Comparison of ENCODE assay signal across 17 mouse cellular contexts in genomic region chr1:19104143-19104857, GRCm38 (mm10). TPM values are rescaled to one million over a fixed set of nuclear protein-coding genes. Genes with fewer than 3 reads are reported as not detected.
DNase-seq lines count a peak whose midpoint lies in the region; ATAC-seq and TF ChIP-seq lines count a peak whose summit lies in the region.
"Had no signal": no experiment of that assay in that cellular context is flagged by ENCODE, and none has a peak within 500 bp of the region (broad histone marks: within the 10 kb centered on the region; RNA-seq: fewer than 3 reads in every experiment).

No protein-coding gene starts in this region.

- intact Hi-C loops in heart, postnatal 14 days (cut with DNase I), result no loop called here

- peaks cover 97% of the 10 kb centered on the region for H3K27me3 ChIP-seq in hindbrain, embryonic 12.5 days
- H3K27me3 ChIP-seq in midbrain, postnatal 0 days (ENCODE audit: insufficient read depth, low read length), result peaks cover 47% of the 10 kb centered on the region

- H3K36me3 ChIP-seq in hindbrain, embryonic 12.5 days, result no peaks in the 10 kb centered on the region
- H3K36me3 ChIP-seq in midbrain, postnatal 0 days (ENCODE audit: insufficient read depth, low read length), result no peaks in the 10 kb centered on the region

- H3K4me3 ChIP-seq in hindbrain, embryonic 12.5 days, result no peak overlapping the region
- peak overlapping the region; percentile 38 for H3K4me3 ChIP-seq in midbrain, postnatal 0 days (ENCODE audit: low read depth, low read length)
- H3K4me3 ChIP-seq: erythroblast, embryonic 14.5 days had no signal

- ATAC-seq in hindbrain, embryonic 12.5 days (ENCODE audit: low FRiP score), result peak; percentile 55
- ATAC-seq in midbrain, postnatal 0 days (ENCODE audit: low FRiP score), result peak; percentile 57
- no peak for ATAC-seq in megakaryocyte progenitor cell, adult 5-6 weeks (replicated peaks; ENCODE audit: poor library complexity)

- no peak overlapping the region for H3K27ac ChIP-seq in hindbrain, embryonic 12.5 days
- peak overlapping the region; percentile 86 for H3K27ac ChIP-seq in midbrain, postnatal 0 days (ENCODE audit: low read depth, low read length)

- peak; percentile 82 for DNase-seq in heart, adult 11 months
- DNase-seq in heart, postnatal 14 days, result no peak
- peak; percentile 51 for DNase-seq in embryo, embryonic 10.5 days (ENCODE audit: low spot score)
- DNase-seq in midbrain, postnatal 0 days (ENCODE audit: low spot score), result no peak
- DNase-seq in testis, postnatal 14 days (ENCODE audit: low spot score), result no peak
- DNase-seq in ovary, postnatal 10 days (ENCODE audit: low spot score), result no peak
- DNase-seq: kidney, postnatal 14 days; lung, embryonic 14.5 days; right cerebral cortex, adult 18-20 months had no signal

- under 1% methylated on average over 40 of the region's 40 CpGs for WGBS in hindbrain, embryonic 12.5 days
- WGBS in midbrain, postnatal 0 days, result under 1% methylated on average over 40 of the region's 40 CpGs

- H3K4me2 ChIP-seq in hindbrain, embryonic 12.5 days (replicated peaks), result no peak overlapping the region
- peak overlapping the region; percentile 43 for H3K4me2 ChIP-seq in midbrain, postnatal 0 days (ENCODE audit: low read depth, low read length, poor library complexity, severe bottlenecking)
- H3K4me2 ChIP-seq: lung, embryonic 14.5 days had no signal

- no peaks in the 10 kb centered on the region for H3K4me1 ChIP-seq in hindbrain, embryonic 12.5 days
- H3K4me1 ChIP-seq in midbrain, postnatal 0 days (ENCODE audit: insufficient read depth, low read length), result no peaks in the 10 kb centered on the region

- no peak for TF ChIP-seq CTCF in midbrain, postnatal 0 days (IDR thresholded peaks at IDR 0.05)

- H3K9ac ChIP-seq in hindbrain, embryonic 12.5 days, result no peak overlapping the region
- peak overlapping the region; percentile 61 for H3K9ac ChIP-seq in midbrain, postnatal 0 days (replicated peaks; ENCODE audit: low read length, poor library complexity, severe bottlenecking)
- H3K9ac ChIP-seq: lung, embryonic 14.5 days had no signal

- H3K9me3 ChIP-seq in hindbrain, embryonic 12.5 days (replicated peaks), result no peaks in the 10 kb centered on the region
- H3K9me3 ChIP-seq in midbrain, postnatal 0 days (ENCODE audit: low read length), result no peaks in the 10 kb centered on the region

RNA-seq across cellular contexts. Expression of gene Tfap2d, which starts 1.5 kb away (rescaled TPM):
- total RNA-seq in heart, postnatal 14 days (2021), result not detected
- polyA plus RNA-seq in hindbrain, embryonic 12.5 days (2016; fragmentation: Nextera tagmentation; extraction: Ambion mirVana), result 0.43 and 1.3 TPM in 2 replicates
- 65.5 and 74.2 TPM in 2 replicates for total RNA-seq in midbrain, postnatal 0 days (2014; rRNA removed)
- 54.9 and 56.8 TPM in 2 replicates for polyA plus RNA-seq in midbrain, postnatal 0 days (2015; fragmentation: Nextera tagmentation; extraction: Ambion mirVana)
- not detected in 2 replicates for total RNA-seq in megakaryocyte progenitor cell, adult 5-6 weeks (2015)
- total RNA-seq in megakaryocyte progenitor cell, adult 5-6 weeks (2017), result not detected in 2 replicates
- total RNA-seq: gastrocnemius, postnatal 4 days; heart, postnatal 25 days had no signal
- polyA plus RNA-seq: C2C12; erythroblast, embryonic 14.5 days; lung, embryonic 14.5 days; stomach, embryonic 14.5 days; urinary bladder, adult 2 months had no signal

Comparison
In these comparisons a context has a peak if more than half of its experiments do, and no peak if none do; other contexts are left out.
1. DNase-seq: peak in heart, adult 11 months (single experiment) and embryo, embryonic 10.5 days (single experiment); none in heart, postnatal 14 days (0 of 2), midbrain, postnatal 0 days (single experiment), testis, postnatal 14 days (single experiment) and ovary, postnatal 10 days (single experiment).
2. RNA of gene Tfap2d, which starts 1.5 kb away (total RNA-seq): 65.5 to 74.2 TPM in midbrain, postnatal 0 days; not detected in heart, postnatal 14 days and not detected in megakaryocyte progenitor cell, adult 5-6 weeks; every median in the first group is over 10 times any median in the second.